21 mouse cellular contexts compared by ENCODE assay signal in genomic region chr14:52331069-52331750, GRCm38 (mm10). TPM values are rescaled to one million over a fixed set of nuclear protein-coding genes. Genes with fewer than 3 reads are reported as not detected.
DNase-seq lines count a peak whose midpoint lies in the region; ATAC-seq and TF ChIP-seq lines count a peak whose summit lies in the region.
"Had no signal": no experiment of that assay in that cellular context is flagged by ENCODE, and none has a peak within 500 bp of the region (broad histone marks: within the 10 kb centered on the region; RNA-seq: fewer than 3 reads in every experiment).

No protein-coding gene starts in this region.

- peaks cover 10% of the 10 kb centered on the region; the same call in 1 of the 2 replicates for H3K4me1 ChIP-seq in hindbrain, embryonic 14.5 days (replicated peaks; ENCODE audit: control insufficient read depth, insufficient read depth, low read length)
- H3K4me1 ChIP-seq in midbrain, postnatal 0 days (ENCODE audit: insufficient read depth, low read length) = no peaks in the 10 kb centered on the region; the same call in 1 of the 2 replicates

- no peak overlapping the region for H3K9ac ChIP-seq in hindbrain, embryonic 14.5 days
- no peak overlapping the region for H3K9ac ChIP-seq in midbrain, postnatal 0 days (replicated peaks; ENCODE audit: low read length, poor library complexity, severe bottlenecking)
- H3K9ac ChIP-seq: heart, embryonic 15.5 days; limb, embryonic 12.5 days had no signal

- H3K27ac ChIP-seq in hindbrain, embryonic 14.5 days = peak overlapping the region; percentile 4; the same call in 1 of the 2 replicates
- H3K27ac ChIP-seq in midbrain, postnatal 0 days (ENCODE audit: low read depth, low read length) = peak overlapping the region; percentile 12; the same call in 1 of the 2 replicates
- H3K27ac ChIP-seq: heart, embryonic 15.5 days; kidney, postnatal 0 days; limb, embryonic 12.5 days had no signal

- DNase-seq in Muller cell, postnatal 12 days (ENCODE audit: inconsistent ontology term) = peak; percentile 33
- peak; percentile 55 for DNase-seq in embryo, embryonic 9.5 days (ENCODE audit: extremely low spot score)
- no peak for DNase-seq in hindbrain, embryonic 14.5 days (ENCODE audit: low spot score)
- DNase-seq in midbrain, postnatal 0 days (ENCODE audit: low spot score) = peak; percentile 32
- DNase-seq in right cerebral cortex, adult 18-20 months = no peak
- no peak for DNase-seq in lung, postnatal 25 days (ENCODE audit: low spot score)
- DNase-seq in frontal cortex, postnatal 25 days (ENCODE audit: low spot score in 2 of 2) = no peak
- DNase-seq: adrenal gland, adult 8-10 months; cerebellum, postnatal 36 days; gastrocnemius, postnatal 10 days; layer of hippocampus, postnatal 36 days; lung, adult 18-20 months; thymus, postnatal 14 days had no signal

- no peaks in the 10 kb centered on the region for H3K9me3 ChIP-seq in hindbrain, embryonic 14.5 days (ENCODE audit: control insufficient read depth, low read length)
- no peaks in the 10 kb centered on the region for H3K9me3 ChIP-seq in midbrain, postnatal 0 days (ENCODE audit: low read length)
- H3K9me3 ChIP-seq: heart, embryonic 15.5 days; limb, embryonic 12.5 days had no signal

- no peaks in the 10 kb centered on the region for H3K36me3 ChIP-seq in hindbrain, embryonic 14.5 days (replicated peaks; ENCODE audit: control insufficient read depth, insufficient read depth)
- no peaks in the 10 kb centered on the region for H3K36me3 ChIP-seq in midbrain, postnatal 0 days (ENCODE audit: insufficient read depth, low read length)
- H3K36me3 ChIP-seq: heart, embryonic 15.5 days; limb, embryonic 12.5 days had no signal

- H3K27me3 ChIP-seq in hindbrain, embryonic 14.5 days (ENCODE audit: control insufficient read depth, insufficient read depth, low read length) = no peaks in the 10 kb centered on the region
- no peaks in the 10 kb centered on the region for H3K27me3 ChIP-seq in midbrain, postnatal 0 days (ENCODE audit: insufficient read depth, low read length)

- ATAC-seq in hindbrain, embryonic 14.5 days (ENCODE audit: low FRiP score) = no peak
- no peak for ATAC-seq in midbrain, postnatal 0 days (ENCODE audit: low FRiP score)
- ATAC-seq: Patski had no signal

- no peak overlapping the region for H3K4me3 ChIP-seq in hindbrain, embryonic 14.5 days (replicated peaks; ENCODE audit: low read length)
- H3K4me3 ChIP-seq in midbrain, postnatal 0 days (ENCODE audit: low read depth, low read length) = no peak overlapping the region
- H3K4me3 ChIP-seq: heart, embryonic 15.5 days; limb, embryonic 12.5 days had no signal

- WGBS in hindbrain, embryonic 14.5 days = 2% methylated on average over 4 of the region's 4 CpGs
- 11% methylated on average over 4 of the region's 4 CpGs for WGBS in midbrain, postnatal 0 days

- no peak for TF ChIP-seq CTCF in midbrain, postnatal 0 days (IDR thresholded peaks at IDR 0.05)

- no peak overlapping the region for H3K4me2 ChIP-seq in hindbrain, embryonic 14.5 days (replicated peaks)
- H3K4me2 ChIP-seq in midbrain, postnatal 0 days (ENCODE audit: low read depth, low read length, poor library complexity, severe bottlenecking) = no peak overlapping the region
- H3K4me2 ChIP-seq: heart, embryonic 15.5 days; limb, embryonic 12.5 days had no signal

RNA-seq across cellular contexts. Expression of gene Sall2, which starts 2.6 kb away (rescaled TPM):
- 47.5 and 50.0 TPM in 2 replicates for polyA plus RNA-seq in hindbrain, embryonic 14.5 days (2014; fragmentation: Nextera tagmentation; extraction: Ambion mirVana)
- 98.8 and 112 TPM in 2 replicates for total RNA-seq in midbrain, postnatal 0 days (2014; rRNA removed)
- polyA plus RNA-seq in midbrain, postnatal 0 days (2015; fragmentation: Nextera tagmentation; extraction: Ambion mirVana) = 37.8 and 39.0 TPM in 2 replicates

RNA-seq across cellular contexts. Expression of gene Olfr1513, which starts 25.0 kb away (rescaled TPM):
- polyA plus RNA-seq in hindbrain, embryonic 14.5 days (2014; fragmentation: Nextera tagmentation; extraction: Ambion mirVana) = not detected in 2 replicates
- total RNA-seq in midbrain, postnatal 0 days (2014; rRNA removed) = not detected in 2 replicates
- not detected in 2 replicates for polyA plus RNA-seq in midbrain, postnatal 0 days (2015; fragmentation: Nextera tagmentation; extraction: Ambion mirVana)
- total RNA-seq: adrenal gland, adult 8-10 months; gastrocnemius, postnatal 10 days; layer of hippocampus, postnatal 36 days; megakaryocyte, adult 5-6 weeks; neutrophil, adult 5-6 weeks had no signal
- polyA plus RNA-seq: heart, embryonic 15.5 days; intestine, embryonic 14.5 days; kidney, postnatal 0 days; limb, embryonic 12.5 days; Patski; stomach, embryonic 14.5 days had no signal

RNA-seq across cellular contexts. Expression of gene Mettl3, which starts 26.3 kb away (rescaled TPM):
- polyA plus RNA-seq in hindbrain, embryonic 14.5 days (2014; fragmentation: Nextera tagmentation; extraction: Ambion mirVana) = 37.1 and 37.8 TPM in 2 replicates
- 19.6 and 22.6 TPM in 2 replicates for total RNA-seq in midbrain, postnatal 0 days (2014; rRNA removed)
- 24.1 and 24.2 TPM in 2 replicates for polyA plus RNA-seq in midbrain, postnatal 0 days (2015; fragmentation: Nextera tagmentation; extraction: Ambion mirVana)

RNA-seq across cellular contexts. Expression of gene Olfr1512, which starts 47.8 kb away (rescaled TPM):
- polyA plus RNA-seq in hindbrain, embryonic 14.5 days (2014; fragmentation: Nextera tagmentation; extraction: Ambion mirVana) = not detected in 2 replicates
- not detected in 2 replicates for total RNA-seq in midbrain, postnatal 0 days (2014; rRNA removed)
- not detected in 2 replicates for polyA plus RNA-seq in midbrain, postnatal 0 days (2015; fragmentation: Nextera tagmentation; extraction: Ambion mirVana)
- total RNA-seq: adrenal gland, adult 8-10 months; gastrocnemius, postnatal 10 days; layer of hippocampus, postnatal 36 days; megakaryocyte, adult 5-6 weeks; neutrophil, adult 5-6 weeks had no signal
- polyA plus RNA-seq: heart, embryonic 15.5 days; intestine, embryonic 14.5 days; kidney, postnatal 0 days; limb, embryonic 12.5 days; Patski; stomach, embryonic 14.5 days had no signal

RNA-seq across cellular contexts. Expression of gene Rab2b, which starts 51.9 kb away (rescaled TPM):
- 58.2 and 60.4 TPM in 2 replicates for polyA plus RNA-seq in hindbrain, embryonic 14.5 days (2014; fragmentation: Nextera tagmentation; extraction: Ambion mirVana)
- 56.7 and 57.7 TPM in 2 replicates for total RNA-seq in midbrain, postnatal 0 days (2014; rRNA removed)
- 48.2 and 57.6 TPM in 2 replicates for polyA plus RNA-seq in midbrain, postnatal 0 days (2015; fragmentation: Nextera tagmentation; extraction: Ambion mirVana)

Comparison
In these comparisons a context has a peak if more than half of its experiments do, and no peak if none do; other contexts are left out.
1. DNase-seq: peak in Muller cell, postnatal 12 days (single experiment), embryo, embryonic 9.5 days (single experiment) and midbrain, postnatal 0 days (single experiment); none in hindbrain, embryonic 14.5 days (single experiment), right cerebral cortex, adult 18-20 months (single experiment), lung, postnatal 25 days (single experiment) and frontal cortex, postnatal 25 days (0 of 2).